Comparison of ENCODE assay signal across 11 mouse cellular contexts in the genomic region with DNA sequence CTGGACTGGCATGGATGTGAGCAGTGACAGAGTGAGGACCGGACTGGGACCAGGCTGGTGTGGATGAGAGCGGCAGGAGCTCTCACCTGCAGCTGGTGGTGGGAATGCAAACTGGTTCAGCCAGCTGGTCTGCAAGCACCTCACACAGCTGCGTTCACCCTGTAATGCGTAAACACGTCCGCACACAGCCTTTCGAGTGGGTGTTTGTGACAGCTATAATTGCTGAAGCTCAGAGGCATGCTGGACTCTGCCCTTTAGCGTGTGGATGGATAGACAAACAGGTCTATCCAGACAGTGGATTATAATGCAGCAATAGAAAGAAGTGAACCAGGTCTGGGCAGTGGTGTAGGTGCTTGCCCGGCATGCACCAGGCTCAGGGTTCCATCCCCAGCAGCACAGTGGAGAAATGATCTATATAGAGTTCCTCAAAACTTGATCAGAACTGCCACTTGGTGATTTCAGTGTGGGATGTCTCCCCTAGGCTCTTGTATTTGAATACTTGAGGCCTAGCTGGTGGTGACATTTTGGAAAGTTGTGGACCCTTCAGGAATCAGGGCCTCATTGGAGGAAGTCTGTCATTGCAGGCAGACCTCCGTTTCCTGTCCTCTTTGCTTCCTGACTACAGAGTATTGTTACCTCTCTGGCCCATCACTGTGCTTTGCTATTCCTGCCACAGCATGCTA. TPM values are rescaled to one million over a fixed set of nuclear protein-coding genes. Genes with fewer than 3 reads are reported as not detected.
DNase-seq lines count a peak whose midpoint lies in the region; ATAC-seq and TF ChIP-seq lines count a peak whose summit lies in the region.
"Had no signal": no experiment of that assay in that cellular context is flagged by ENCODE, and none has a peak within 500 bp of the region (broad histone marks: within the 10 kb centered on the region; RNA-seq: fewer than 3 reads in every experiment).

No protein-coding gene starts in this region.

- intact Hi-C loops in heart, adult 2 months (cut with DNase I): no loop called here

- WGBS in heart, embryonic 15.5 days: 65% methylated on average over 10 of the region's 10 CpGs
- WGBS in heart, adult 2 months: 84% methylated on average over 10 of the region's 10 CpGs
- WGBS in neural tube, embryonic 12.5 days: 79% methylated on average over 10 of the region's 10 CpGs
- 54% methylated on average over 10 of the region's 10 CpGs for WGBS in limb, embryonic 12.5 days

- no peak overlapping the region for H3K4me3 ChIP-seq in heart, embryonic 15.5 days
- H3K4me3 ChIP-seq in heart, adult 2 months: no peak overlapping the region
- no peak overlapping the region for H3K4me3 ChIP-seq in neural tube, embryonic 12.5 days
- no peak overlapping the region for H3K4me3 ChIP-seq in limb, embryonic 12.5 days (replicated peaks)
- H3K4me3 ChIP-seq: neural tube, embryonic 13.5 days had no signal

- TF ChIP-seq POLR2A in heart, adult 2 months (IDR thresholded peaks at IDR 0.05; ENCODE audit: insufficient read depth, low read depth, low read length): no peak

- no peaks in the 10 kb centered on the region for H3K36me3 ChIP-seq in heart, embryonic 15.5 days
- H3K36me3 ChIP-seq in heart, adult 2 months (ENCODE audit: control insufficient read depth, insufficient read depth, low read length): no peaks in the 10 kb centered on the region
- no peaks in the 10 kb centered on the region for H3K36me3 ChIP-seq in neural tube, embryonic 12.5 days
- H3K36me3 ChIP-seq in limb, embryonic 12.5 days: no peaks in the 10 kb centered on the region
- H3K36me3 ChIP-seq: neural tube, embryonic 13.5 days had no signal

- H3K79me2 ChIP-seq in heart, adult 2 months (replicated peaks; ENCODE audit: control insufficient read depth, insufficient read depth, low read length): no peaks in the 10 kb centered on the region

- no peak overlapping the region for H3K4me2 ChIP-seq in heart, embryonic 15.5 days
- no peak overlapping the region for H3K4me2 ChIP-seq in neural tube, embryonic 12.5 days (replicated peaks)
- H3K4me2 ChIP-seq in limb, embryonic 12.5 days: no peak overlapping the region
- H3K4me2 ChIP-seq: neural tube, embryonic 13.5 days had no signal

- no peak for TF ChIP-seq CTCF in heart, adult 2 months (IDR thresholded peaks at IDR 0.05)

- H3K27ac ChIP-seq in heart, embryonic 15.5 days: 0 out of 2 replicates have a peak overlapping the region, but pooled peaks have one; percentile 11
- no peak overlapping the region for H3K27ac ChIP-seq in heart, adult 2 months
- no peak overlapping the region for H3K27ac ChIP-seq in neural tube, embryonic 12.5 days
- peak overlapping the region; percentile 37; the same call in 1 of the 2 replicates for H3K27ac ChIP-seq in limb, embryonic 12.5 days
- H3K27ac ChIP-seq: neural tube, embryonic 13.5 days had no signal

- no peaks in the 10 kb centered on the region for H3K27me3 ChIP-seq in heart, embryonic 15.5 days
- H3K27me3 ChIP-seq in heart, adult 2 months (ENCODE audit: control insufficient read depth, insufficient read depth, low read length): no peaks in the 10 kb centered on the region
- H3K27me3 ChIP-seq in neural tube, embryonic 12.5 days (replicated peaks): no peaks in the 10 kb centered on the region
- no peaks in the 10 kb centered on the region for H3K27me3 ChIP-seq in limb, embryonic 12.5 days
- H3K27me3 ChIP-seq: neural tube, embryonic 13.5 days had no signal

- no peak for DNase-seq in heart, adult 2 months
- no peak for DNase-seq in neural tube, embryonic 10.5 days (ENCODE audit: extremely low spot score, low spot score)
- peak; percentile 76 for DNase-seq in thymus, postnatal 14 days
- DNase-seq in layer of hippocampus, postnatal 10 days (ENCODE audit: low spot score in 2 of 2): no peak
- no peak for DNase-seq in adrenal gland, adult 18-20 months (ENCODE audit: low spot score in 2 of 2)
- DNase-seq: layer of hippocampus, adult 9-11 months; spleen, adult 18-20 months had no signal

- no peak for ATAC-seq in heart, embryonic 15.5 days (replicated peaks; ENCODE audit: insufficient number of reproducible peaks, insufficient read depth, low FRiP score, low read depth)
- no peak for ATAC-seq in neural tube, embryonic 12.5 days (ENCODE audit: low FRiP score, low read depth)
- no peak for ATAC-seq in limb, embryonic 12.5 days (ENCODE audit: insufficient number of reproducible peaks, insufficient read depth, low FRiP score, low TSS enrichment, low read depth)

- no peak for TF ChIP-seq EP300 in heart, adult 2 months (IDR thresholded peaks at IDR 0.05; ENCODE audit: insufficient read depth, low read depth, low read length)

- H3K9ac ChIP-seq in heart, embryonic 15.5 days: no peak overlapping the region
- H3K9ac ChIP-seq in heart, adult 2 months (ENCODE audit: low read depth, low read length): no peak overlapping the region
- 0 out of 2 replicates have a peak overlapping the region, but pooled peaks have one; percentile 8 for H3K9ac ChIP-seq in neural tube, embryonic 12.5 days
- no peak overlapping the region for H3K9ac ChIP-seq in limb, embryonic 12.5 days (replicated peaks)
- H3K9ac ChIP-seq: neural tube, embryonic 13.5 days had no signal

- peaks cover 7% of the 10 kb centered on the region for H3K4me1 ChIP-seq in heart, embryonic 15.5 days (replicated peaks)
- no peaks in the 10 kb centered on the region for H3K4me1 ChIP-seq in heart, adult 2 months (ENCODE audit: control insufficient read depth, insufficient read depth, low read length)
- no peaks in the 10 kb centered on the region for H3K4me1 ChIP-seq in neural tube, embryonic 12.5 days
- peaks cover 10% of the 10 kb centered on the region; the same call in 1 of the 2 replicates for H3K4me1 ChIP-seq in limb, embryonic 12.5 days (replicated peaks)
- H3K4me1 ChIP-seq: neural tube, embryonic 13.5 days had no signal

- H3K9me3 ChIP-seq in heart, embryonic 15.5 days (replicated peaks): no peaks in the 10 kb centered on the region
- H3K9me3 ChIP-seq in neural tube, embryonic 12.5 days: no peaks in the 10 kb centered on the region
- H3K9me3 ChIP-seq in limb, embryonic 12.5 days: no peaks in the 10 kb centered on the region
- H3K9me3 ChIP-seq: neural tube, embryonic 13.5 days had no signal

RNA-seq across cellular contexts. Expression of a gene that starts 31.8 kb away (rescaled TPM):
- polyA plus RNA-seq in heart, embryonic 15.5 days (2015; fragmentation: Nextera tagmentation; extraction: Ambion mirVana): 4.7 and 5.5 TPM in 2 replicates
- total RNA-seq in heart, adult 2 months (2021): 1 to 10 TPM; 2.2 to 3.6 TPM
- 4.9 and 6.4 TPM in 2 replicates for polyA plus RNA-seq in heart, adult 2 months (2012; rRNA removed)
- polyA plus RNA-seq in neural tube, embryonic 12.5 days (2016; fragmentation: Nextera tagmentation; extraction: Ambion mirVana): 0.47 and 1.2 TPM in 2 replicates
- 0.27 and 0.33 TPM in 2 replicates for polyA plus RNA-seq in limb, embryonic 12.5 days (2016; fragmentation: Nextera tagmentation; extraction: Ambion mirVana)
- total RNA-seq in layer of hippocampus, postnatal 10 days (2021): 10 to 100 TPM; 21.0 to 24.6 TPM
- total RNA-seq in adrenal gland, adult 18-20 months (2021): 1 to 10 TPM; 2.1 to 3.1 TPM

RNA-seq across cellular contexts. Expression of a gene that starts 38.4 kb away (rescaled TPM):
- not detected in 2 replicates for polyA plus RNA-seq in heart, embryonic 15.5 days (2015; fragmentation: Nextera tagmentation; extraction: Ambion mirVana)
- total RNA-seq in heart, adult 2 months (2021): not detected
- not detected in 2 replicates for polyA plus RNA-seq in heart, adult 2 months (2012; rRNA removed)
- polyA plus RNA-seq in neural tube, embryonic 12.5 days (2016; fragmentation: Nextera tagmentation; extraction: Ambion mirVana): not detected in 2 replicates
- polyA plus RNA-seq in limb, embryonic 12.5 days (2016; fragmentation: Nextera tagmentation; extraction: Ambion mirVana): not detected in 2 replicates
- not detected for total RNA-seq in layer of hippocampus, postnatal 10 days (2021)
- total RNA-seq in adrenal gland, adult 18-20 months (2021): not detected
- polyA plus RNA-seq: neural tube, embryonic 13.5 days had no signal

RNA-seq across cellular contexts. Expression of a gene that starts 40.8 kb away (rescaled TPM):
- 1.2 TPM in 1 of 2 replicates, not detected in the other for polyA plus RNA-seq in heart, embryonic 15.5 days (2015; fragmentation: Nextera tagmentation; extraction: Ambion mirVana)
- 1 to 10 TPM; 3.5 to 4.9 TPM for total RNA-seq in heart, adult 2 months (2021)
- 0.23 TPM in 1 of 2 replicates, not detected in the other for polyA plus RNA-seq in heart, adult 2 months (2012; rRNA removed)
- 0.90 and 1.5 TPM in 2 replicates for polyA plus RNA-seq in neural tube, embryonic 12.5 days (2016; fragmentation: Nextera tagmentation; extraction: Ambion mirVana)
- polyA plus RNA-seq in limb, embryonic 12.5 days (2016; fragmentation: Nextera tagmentation; extraction: Ambion mirVana): 0.63 and 3.4 TPM in 2 replicates
- 1 to 10 TPM in 1 of 2 experiments, not detected in 1; 6.5 TPM for total RNA-seq in layer of hippocampus, postnatal 10 days (2021)
- total RNA-seq in adrenal gland, adult 18-20 months (2021): 1 to 10 TPM; 3.1 to 9.4 TPM

RNA-seq across cellular contexts. Expression of a gene that starts 44.8 kb away (rescaled TPM):
- polyA plus RNA-seq in heart, embryonic 15.5 days (2015; fragmentation: Nextera tagmentation; extraction: Ambion mirVana): not detected in 2 replicates
- not detected for total RNA-seq in heart, adult 2 months (2021)
- polyA plus RNA-seq in heart, adult 2 months (2012; rRNA removed): not detected in 2 replicates
- not detected in 2 replicates for polyA plus RNA-seq in neural tube, embryonic 12.5 days (2016; fragmentation: Nextera tagmentation; extraction: Ambion mirVana)
- polyA plus RNA-seq in limb, embryonic 12.5 days (2016; fragmentation: Nextera tagmentation; extraction: Ambion mirVana): not detected in 2 replicates
- total RNA-seq in layer of hippocampus, postnatal 10 days (2021): not detected
- total RNA-seq in adrenal gland, adult 18-20 months (2021): not detected
- polyA plus RNA-seq: neural tube, embryonic 13.5 days had no signal

RNA-seq across cellular contexts. Expression of a gene that starts 46.1 kb away (rescaled TPM):
- 389 and 487 TPM in 2 replicates for polyA plus RNA-seq in heart, embryonic 15.5 days (2015; fragmentation: Nextera tagmentation; extraction: Ambion mirVana)
- 100 to 1,000 TPM; 883 to 991 TPM for total RNA-seq in heart, adult 2 months (2021)
- polyA plus RNA-seq in heart, adult 2 months (2012; rRNA removed): 1,120 and 1,462 TPM in 2 replicates
- polyA plus RNA-seq in neural tube, embryonic 12.5 days (2016; fragmentation: Nextera tagmentation; extraction: Ambion mirVana): 200 and 207 TPM in 2 replicates
- polyA plus RNA-seq in limb, embryonic 12.5 days (2016; fragmentation: Nextera tagmentation; extraction: Ambion mirVana): 135 and 145 TPM in 2 replicates
- total RNA-seq in layer of hippocampus, postnatal 10 days (2021): 100 to 1,000 TPM; 252 to 270 TPM
- total RNA-seq in adrenal gland, adult 18-20 months (2021): 1,000 to 10,000 TPM; 1,152 to 1,350 TPM

Comparison
In these comparisons a context has a peak if more than half of its experiments do, and no peak if none do; other contexts are left out.
1. H3K27ac ChIP-seq: peak in heart, embryonic 15.5 days (single experiment) and limb, embryonic 12.5 days (single experiment); none in heart, adult 2 months (single experiment) and neural tube, embryonic 12.5 days (single experiment).